Mouse (Mus musculus) liver, embryonic 15.5 days (tissue): ENCODE results near the gene Prdx2. TPM values are rescaled to one million over a fixed set of nuclear protein-coding genes. Genes with fewer than 3 reads are reported as not detected.

Source experiments
- ATAC-seq: fragments of 200-750 bp; cut with Nextera tagmentation; 2 replicates; pipeline ENCODE4 v1.8.0; 2017; ENCODE audit warnings: moderate number of reproducible peaks, mild to moderate bottlenecking, moderate library complexity; ENCODE audit not compliant: insufficient read depth
- H3K27ac ChIP-seq: fragments of 300-500 bp; sonication (generic); replicated peaks from 2 replicates; pipeline ENCODE4 v1.5.1; 2015; ENCODE audit warnings: mild to moderate bottlenecking, inconsistent platforms
- H3K27me3 ChIP-seq: fragments of 300-500 bp; sonication (generic); 2 replicates; pipeline ENCODE4 v1.6.1; 2015; ENCODE audit warnings: mild to moderate bottlenecking, inconsistent platforms
- H3K36me3 ChIP-seq: fragments of 300-500 bp; sonication (generic); replicated peaks from 2 replicates; pipeline ENCODE4 v1.6.1; 2015; ENCODE audit warnings: moderate library complexity, mild to moderate bottlenecking, inconsistent platforms
- H3K4me1 ChIP-seq: fragments of 300-500 bp; sonication (generic); replicated peaks from 2 replicates; pipeline ENCODE4 v1.6.1; 2015; ENCODE audit warnings: inconsistent platforms
- H3K4me2 ChIP-seq: fragments of 300-500 bp; sonication (generic); 2 replicates; pipeline ENCODE4 v1.6.1; 2015; ENCODE audit warnings: moderate library complexity, mild to moderate bottlenecking, inconsistent platforms
- H3K4me3 ChIP-seq: fragments of 300-500 bp; sonication (generic); replicated peaks from 2 replicates; pipeline ENCODE4 v1.5.1; 2015; ENCODE audit warnings: mild to moderate bottlenecking, inconsistent platforms
- H3K9ac ChIP-seq: fragments of 300-500 bp; sonication (generic); 2 replicates; pipeline ENCODE4 v1.6.1; 2015; ENCODE audit warnings: moderate library complexity, mild to moderate bottlenecking, inconsistent platforms
- H3K9me3 ChIP-seq: fragments of 300-500 bp; sonication (generic); replicated peaks from 2 replicates; pipeline ENCODE4 v1.6.1; 2016; ENCODE audit warnings: inconsistent platforms
- WGBS: fragments of 180-500 bp; shearing (Covaris S2); methylation state at CpG from one replicate; pipeline ENCODE4 v1.1.7; 2015; ENCODE audit warnings: mixed read lengths; ENCODE audit not compliant: insufficient replicate concordance; 5-methylcytosine and 5-hydroxymethylcytosine counted together
- microRNA-seq: library from miRNA; unstranded; fragments of <30 nt; microRNA quantifications from one replicate; pipeline ENCODE4, GENCODE M21; 2016
- polyA plus RNA-seq: library from polyadenylated mRNA; unstranded; fragments of >200 nt; fragmentation: Nextera tagmentation; extraction: Ambion mirVana; gene quantifications from 2 replicates; pipeline ENCODE4 v1.2.1, GENCODE M21; 2015

The Prdx2 gene
- polyA plus RNA-seq, 1 experiment from 2014 or later = 1,960 TPM

DNA sequence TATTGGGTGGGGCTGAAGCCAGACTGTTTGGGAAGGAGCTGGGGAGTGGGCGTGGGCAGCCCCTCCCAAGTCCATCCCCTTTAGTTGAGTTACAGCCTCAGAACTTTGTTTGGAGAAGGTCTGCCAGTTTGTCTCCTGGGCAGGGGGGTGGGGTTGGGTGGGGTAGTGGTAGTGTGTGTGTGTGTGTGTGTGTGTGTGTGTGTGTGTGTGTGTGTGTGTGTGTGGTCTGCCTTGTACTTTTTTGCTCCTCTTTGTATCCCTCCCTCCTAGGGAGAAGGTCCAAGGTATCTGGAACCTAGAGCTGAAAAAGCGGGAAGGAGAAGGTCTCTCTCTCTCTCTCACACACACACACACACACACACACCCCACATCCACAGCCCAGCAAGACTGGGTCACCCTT, 45.0 kb downstream of the Prdx2 start, which contains the start of gene Best2:
TSS of gene Best2 (minus strand) at position 101 of the 400 bp plus-strand sequence.
- H3K27ac ChIP-seq = no peak within 1 kb of the TSS
- H3K4me1 ChIP-seq = peaks cover 6% of the 10 kb centered on the region
- peaks cover 19% of the 10 kb centered on the region for H3K36me3 ChIP-seq
- H3K9me3 ChIP-seq = no peaks in the 10 kb centered on the region
- peak within 1 kb of the TSS; percentile 63 for H3K4me2 ChIP-seq
- H3K27me3 ChIP-seq = peaks cover 56% of the 10 kb centered on the region
- 36% methylated on average over 2 of the region's 2 CpGs for WGBS
- no peak within 1 kb of the TSS for H3K9ac ChIP-seq
- no peak for ATAC-seq
- H3K4me3 ChIP-seq = peak within 1 kb of the TSS; percentile 11; the same call in 1 of the 2 replicates

DNA sequence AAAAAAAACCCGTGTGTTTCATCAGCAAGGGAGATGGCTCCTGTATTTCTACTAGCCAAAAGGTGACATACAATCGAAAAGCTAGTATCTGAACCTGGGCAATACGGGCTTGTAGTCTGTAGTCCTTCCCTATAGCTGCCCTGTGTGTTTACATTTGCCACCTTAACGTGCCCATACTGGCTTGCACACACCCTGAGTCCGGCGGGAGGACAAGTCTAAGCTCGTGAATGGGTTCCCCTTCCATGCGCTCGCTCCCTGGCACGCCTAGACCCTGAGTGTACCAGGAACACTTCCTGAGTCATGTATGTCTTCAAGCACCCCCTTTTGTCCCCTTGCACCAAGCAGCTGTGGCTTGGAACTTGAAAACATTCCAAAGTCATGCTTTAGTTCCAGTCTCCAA, 47.3 kb downstream of the Prdx2 start:
- H3K27me3 ChIP-seq = peaks cover 38% of the 10 kb centered on the region
- no peaks in the 10 kb centered on the region for H3K9me3 ChIP-seq
- no peak overlapping the region for H3K9ac ChIP-seq
- H3K27ac ChIP-seq = no peak overlapping the region
- H3K4me1 ChIP-seq = peaks cover 6% of the 10 kb centered on the region
- H3K4me2 ChIP-seq = no peak overlapping the region
- WGBS = 66% methylated on average over 10 of the region's 10 CpGs
- ATAC-seq = no peak
- H3K36me3 ChIP-seq = peaks cover 42% of the 10 kb centered on the region
- no peak overlapping the region for H3K4me3 ChIP-seq

DNA sequence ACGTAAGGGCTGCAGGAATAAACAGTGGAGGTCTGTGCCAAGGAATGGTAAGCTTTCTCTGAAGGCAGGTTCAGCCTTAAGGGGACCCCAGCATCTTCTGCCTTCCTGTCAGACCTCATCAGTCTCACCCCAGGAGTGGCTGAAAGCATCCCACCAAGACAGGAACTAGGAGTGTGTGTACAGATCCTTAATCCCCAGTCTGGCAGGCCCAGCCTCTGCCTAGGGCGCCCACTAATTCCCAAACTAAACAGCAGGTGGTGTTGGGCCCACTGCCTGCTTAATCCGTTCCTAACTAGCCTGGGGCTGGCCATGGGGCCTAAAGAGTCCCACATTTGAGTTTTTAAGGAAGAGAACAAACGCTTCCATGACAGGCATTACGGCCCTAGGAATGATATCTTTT, 47.8 kb downstream of the Prdx2 start:
- Histone ChIP-seq H3K9ac (no peak overlapping the region), H3K27me3 (peaks cover 34% of the 10 kb centered on the region), H3K36me3 (peaks cover 46% of the 10 kb centered on the region), H3K27ac (no peak overlapping the region), H3K9me3 (no peaks in the 10 kb centered on the region), H3K4me3 (no peak overlapping the region), H3K4me1 (peaks cover 6% of the 10 kb centered on the region), H3K4me2 (no peak overlapping the region)
- WGBS = 61% methylated on average over 5 of the region's 5 CpGs
- ATAC-seq = no peak

DNA sequence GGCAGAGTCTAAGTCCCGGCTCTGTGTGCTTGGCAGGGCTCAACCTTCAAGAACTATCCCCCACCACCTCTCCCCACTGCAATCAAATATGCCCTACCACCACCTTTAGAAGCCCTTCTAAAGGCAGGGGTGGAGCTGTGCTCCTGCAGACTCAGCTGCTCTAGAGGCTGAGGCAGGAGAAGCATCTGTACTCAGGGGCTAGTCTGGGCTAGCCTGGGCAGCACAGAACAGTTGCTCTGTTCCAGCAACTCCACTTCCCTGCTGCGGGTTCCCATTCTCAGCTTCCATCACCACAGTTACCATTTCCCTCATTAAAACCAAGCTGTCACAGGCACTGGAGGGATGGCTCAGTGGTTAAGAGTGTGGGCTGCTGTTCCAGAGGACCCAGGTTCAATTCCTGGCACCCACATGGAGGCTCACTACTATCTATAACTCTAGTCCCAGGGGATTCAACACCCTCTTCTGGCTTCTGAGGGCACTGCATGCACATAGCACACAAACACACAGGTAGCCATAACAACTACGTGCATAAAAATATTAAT, 52.2 kb downstream of the Prdx2 start:
- Histone ChIP-seq H3K4me1 (peaks cover 26% of the 10 kb centered on the region), H3K4me3 (no peak overlapping the region), H3K27ac (no peak overlapping the region), H3K4me2 (no peak overlapping the region), H3K36me3 (peaks cover 67% of the 10 kb centered on the region), H3K27me3 (no peaks in the 10 kb centered on the region), H3K9me3 (no peaks in the 10 kb centered on the region), H3K9ac (no peak overlapping the region)
- WGBS = 81% methylated on average over 3 of the region's 3 CpGs
- ATAC-seq = no peak

DNA sequence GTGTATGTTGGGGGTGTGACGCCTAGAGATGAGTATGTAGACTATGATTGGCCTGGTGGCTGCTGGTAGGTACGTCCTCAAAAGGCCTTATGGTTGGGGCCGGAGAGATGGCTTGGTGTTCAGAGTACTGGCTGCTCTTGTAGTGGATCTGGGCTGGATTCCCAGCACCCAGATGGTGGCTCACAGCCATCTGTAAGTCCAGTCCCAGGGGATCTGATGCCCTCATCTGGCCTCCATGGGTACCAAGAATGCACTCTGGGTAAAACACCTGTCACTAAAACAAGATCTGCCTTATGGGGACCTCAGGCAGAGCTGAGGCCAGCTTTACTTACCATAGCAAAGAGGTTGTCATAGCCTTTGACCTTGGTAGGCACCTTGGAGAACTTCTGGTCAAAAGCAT, 54.5 kb downstream of the Prdx2 start:
- H3K27ac ChIP-seq = no peak overlapping the region
- peak overlapping the region; percentile 91 for H3K4me2 ChIP-seq
- H3K4me1 ChIP-seq = peaks cover 38% of the 10 kb centered on the region
- 85% methylated on average over 3 of the region's 3 CpGs for WGBS
- H3K9ac ChIP-seq = no peak overlapping the region
- H3K4me3 ChIP-seq = peak overlapping the region; percentile 86
- no peaks in the 10 kb centered on the region for H3K9me3 ChIP-seq
- no peaks in the 10 kb centered on the region for H3K27me3 ChIP-seq
- no peak for ATAC-seq
- peaks cover 58% of the 10 kb centered on the region for H3K36me3 ChIP-seq

Small RNA genes within 50 kb of the gene (microRNA-seq; reads per million reads assigned to microRNA genes)
- not detected for gene Gm24197

Other genes with a start within 250 kb of the Prdx2 start
- 8.1 and 8.7 TPM in 2 replicates for gene G430095P16Rik, start 246.6 kb upstream of the Prdx2 start, polyA plus RNA-seq
- gene Nfix, start 169.2 kb upstream of the Prdx2 start, polyA plus RNA-seq = 2.1 and 2.8 TPM in 2 replicates
- 2.9 and 3.4 TPM in 2 replicates for gene Dand5, start 146.8 kb upstream of the Prdx2 start, polyA plus RNA-seq
- 42.4 and 44.9 TPM in 2 replicates for gene Gadd45gip1, start 138.1 kb upstream of the Prdx2 start, polyA plus RNA-seq
- gene Rad23a, start 128.9 kb upstream of the Prdx2 start, polyA plus RNA-seq = 293 and 323 TPM in 2 replicates
- gene Calr, start 122.7 kb upstream of the Prdx2 start, polyA plus RNA-seq = 471 and 504 TPM in 2 replicates
- gene Farsa, start 112.6 kb upstream of the Prdx2 start, polyA plus RNA-seq = 58.8 and 61.9 TPM in 2 replicates
- gene Syce2, start 97.5 kb upstream of the Prdx2 start, polyA plus RNA-seq = 50.1 and 55.0 TPM in 2 replicates
- gene Gcdh, start 75.7 kb upstream of the Prdx2 start, polyA plus RNA-seq = 55.1 and 67.9 TPM in 2 replicates
- 443 and 534 TPM in 2 replicates for gene Klf1, start 67.7 kb upstream of the Prdx2 start, polyA plus RNA-seq
- gene Dnase2a, start 61.0 kb upstream of the Prdx2 start, polyA plus RNA-seq = 11.4 and 12.7 TPM in 2 replicates
- gene Mast1, start 32.2 kb upstream of the Prdx2 start, polyA plus RNA-seq = 0.06 and 0.23 TPM in 2 replicates
- gene Rtbdn, start 22.6 kb upstream of the Prdx2 start, polyA plus RNA-seq = 0.18 and 0.40 TPM in 2 replicates
- not detected in 2 replicates for gene Gm49661, start 154 bp upstream of the Prdx2 start, polyA plus RNA-seq
- gene Rnaseh2a, start 180 bp downstream of the Prdx2 start, polyA plus RNA-seq = 101 TPM in 2 replicates
- gene Junb, start 9.1 kb downstream of the Prdx2 start, polyA plus RNA-seq = 18.2 and 22.1 TPM in 2 replicates
- 6.5 and 8.6 TPM in 2 replicates for gene Hook2, start 21.0 kb downstream of the Prdx2 start, polyA plus RNA-seq
- not detected in 2 replicates for gene Best2, start 44.9 kb downstream of the Prdx2 start, polyA plus RNA-seq
- 59.7 and 59.9 TPM in 2 replicates for gene Asna1, start 55.7 kb downstream of the Prdx2 start, polyA plus RNA-seq
- gene Trir, start 57.2 kb downstream of the Prdx2 start, polyA plus RNA-seq = 59.8 and 63.4 TPM in 2 replicates
- 19.3 and 20.5 TPM in 2 replicates for gene Tnpo2, start 67.3 kb downstream of the Prdx2 start, polyA plus RNA-seq
- gene Fbxw9, start 90.5 kb downstream of the Prdx2 start, polyA plus RNA-seq = 9.9 and 11.0 TPM in 2 replicates
- 0.45 TPM in 1 of 2 replicates, not detected in the other for gene Gm5741, start 98.4 kb downstream of the Prdx2 start, polyA plus RNA-seq
- gene Dhps, start 102.2 kb downstream of the Prdx2 start, polyA plus RNA-seq = 28.4 and 28.7 TPM in 2 replicates
- 55.6 and 58.5 TPM in 2 replicates for gene Wdr83os, start 111.2 kb downstream of the Prdx2 start, polyA plus RNA-seq
- gene Wdr83, start 111.7 kb downstream of the Prdx2 start, polyA plus RNA-seq = 21.6 and 26.5 TPM in 2 replicates
- gene Man2b1, start 113.7 kb downstream of the Prdx2 start, polyA plus RNA-seq = 29.9 and 33.2 TPM in 2 replicates
- gene Zfp791, start 153.5 kb downstream of the Prdx2 start, polyA plus RNA-seq = 2.1 and 2.8 TPM in 2 replicates
- not detected in 2 replicates for gene Cks1brt, start 182.3 kb downstream of the Prdx2 start, polyA plus RNA-seq